Mouse (Mus musculus): Measurements from ENCODE around the gene Mief1.

- TF ChIP-seq CTCF (IDR thresholded peaks at IDR 0.05; ENCODE audit: extremely low read depth, insufficient read length, insufficient replicate concordance, low read depth, low read length) (no peak), POLR2A (IDR thresholded peaks at IDR 0.05; ENCODE audit: low read depth, low read length) (no peak)
Observed at GRCm38 (mm10) chr15:80248596-80248995, 14.8 kb downstream of the Mief1 start.
